Mouse (Mus musculus) embryonic fibroblast, embryonic 13.5 days (primary cell): ENCODE data around the gene Rpl6. TPM values are rescaled to one million over a fixed set of nuclear protein-coding genes. Genes with fewer than 3 reads are reported as not detected.

Experiments
- H3K27ac ChIP-seq: 2 replicates; pipeline ENCODE4 v1.5.1; 2012; ENCODE audit warnings: low read length, control low read depth, inconsistent platforms; ENCODE audit not compliant: insufficient read depth
- H3K4me1 ChIP-seq: 2 replicates; pipeline ENCODE4 v1.6.1; 2011; ENCODE audit warnings: low read length; ENCODE audit not compliant: control insufficient read depth, insufficient read depth
- H3K4me3 ChIP-seq: 2 replicates; pipeline ENCODE4 v1.5.1; 2011; ENCODE audit warnings: mild to moderate bottlenecking, control low read depth, low read length; ENCODE audit not compliant: insufficient read depth
- CTCF ChIP-seq: IDR thresholded peaks from 2 replicates; pipeline ENCODE4 v1.5.1; 2011; ENCODE audit warnings: mild to moderate bottlenecking, control low read depth, low read length, moderate library complexity, borderline replicate concordance; ENCODE audit not compliant: insufficient read depth
- POLR2A ChIP-seq: IDR thresholded peaks from 2 replicates; pipeline ENCODE4 v1.6.1; 2011; ENCODE audit warnings: low read depth, mild to moderate bottlenecking, control low read depth, low read length, moderate library complexity
- polyA plus RNA-seq: library from polyadenylated mRNA; stranded (reverse); fragments of >200 nt; gene quantifications from 2 replicates; pipeline ENCODE4 v1.2.4, GENCODE M21; 2011; ENCODE audit warnings: low read depth; ENCODE audit not compliant: missing spikeins, insufficient read length

Rpl6 gene
- polyA plus RNA-seq, result 1,069 and 1,098 TPM in 2 replicates

- H3K4me1 ChIP-seq, result peaks cover 17% of the 10 kb centered on the region
- H3K27ac ChIP-seq, result peak within 1 kb of the TSS; percentile 38
- no peak for TF ChIP-seq CTCF
- peak; percentile 96 for TF ChIP-seq POLR2A
- peak within 1 kb of the TSS; percentile 84 for H3K4me3 ChIP-seq
Observed at GRCm38 (mm10) chr5:121204132-121205089, at the start of gene Rpl6. Gene Rpl6 (plus strand): TSS chr5:121204481.

GRCm38 (mm10) chr5:121156121-121156520 lies 48.2 kb upstream of the Rpl6 start:
- Histone ChIP-seq H3K4me3 (no peak overlapping the region), H3K27ac (no peak overlapping the region), H3K4me1 (peaks cover 9% of the 10 kb centered on the region)
- no peak for TF ChIP-seq POLR2A
- TF ChIP-seq CTCF, result no peak

GRCm38 (mm10) chr5:121157017-121157416 lies 47.3 kb upstream of the Rpl6 start:
- Histone ChIP-seq H3K4me1 (peaks cover 9% of the 10 kb centered on the region), H3K27ac (no peak overlapping the region), H3K4me3 (no peak overlapping the region)
- TF ChIP-seq CTCF (no peak), POLR2A (no peak)

DNA sequence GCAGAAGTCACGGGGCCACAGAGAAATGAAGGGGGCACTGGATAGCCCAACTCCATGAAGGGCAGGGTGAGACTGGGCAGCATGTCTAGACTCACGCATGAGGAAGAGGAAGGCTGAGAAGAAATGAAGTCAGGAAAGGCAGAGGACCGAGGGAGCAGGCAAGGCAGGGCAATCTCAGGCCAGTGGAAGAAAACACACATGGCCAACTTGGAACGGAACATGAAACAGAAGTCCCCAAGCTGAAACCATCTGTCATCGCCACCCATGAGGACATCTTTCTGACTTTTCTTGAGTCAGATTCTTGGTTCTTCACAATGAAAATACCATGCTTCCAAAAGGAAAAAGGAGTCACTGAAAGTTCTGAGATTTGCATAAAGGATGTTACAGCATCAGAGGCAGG lies 46.8 kb upstream of the Rpl6 start:
- peaks cover 9% of the 10 kb centered on the region for H3K4me1 ChIP-seq
- H3K27ac ChIP-seq, result no peak overlapping the region
- no peak overlapping the region for H3K4me3 ChIP-seq
- TF ChIP-seq POLR2A (no peak), CTCF (no peak)

GRCm38 (mm10) chr5:121158966-121159365 lies 45.3 kb upstream of the Rpl6 start:
- TF ChIP-seq CTCF, result no peak
- TF ChIP-seq POLR2A, result no peak
- Histone ChIP-seq H3K4me3 (no peak overlapping the region), H3K4me1 (peaks cover 9% of the 10 kb centered on the region), H3K27ac (no peak overlapping the region)

GRCm38 (mm10) chr5:121162285-121162684 lies 42.0 kb upstream of the Rpl6 start:
- no peak overlapping the region for H3K4me3 ChIP-seq
- TF ChIP-seq POLR2A (no peak), CTCF (no peak)

DNA sequence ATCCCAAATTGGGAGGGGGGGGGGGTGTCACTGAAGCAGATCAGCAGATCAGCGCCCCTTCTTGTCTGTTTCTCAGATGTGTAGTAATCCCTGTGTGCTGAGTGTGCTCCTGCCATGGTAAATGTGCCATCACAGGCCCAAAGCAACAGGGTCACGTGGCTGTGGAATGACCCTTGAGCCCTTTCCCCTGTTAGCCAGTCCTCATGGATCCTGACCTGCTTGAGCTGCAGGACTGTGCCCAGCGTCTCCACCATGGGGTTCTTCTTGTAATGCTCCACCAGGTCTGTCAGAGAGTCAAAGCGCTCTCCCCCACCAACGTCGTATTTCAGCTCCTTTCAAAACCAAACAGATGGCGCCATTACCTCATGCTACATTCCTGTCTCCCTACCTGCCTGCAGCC lies 41.4 kb upstream of the Rpl6 start:
- Histone ChIP-seq H3K4me1 (peaks cover 3% of the 10 kb centered on the region; the same call in 1 of the 2 replicates), H3K4me3 (no peak overlapping the region), H3K27ac (no peak overlapping the region)
- TF ChIP-seq CTCF (no peak), POLR2A (no peak)

More at GRCm38 (mm10) chr5:121162285-121162684, 42.0 kb upstream of the Rpl6 start:
- Histone ChIP-seq H3K4me1 (peaks cover 3% of the 10 kb centered on the region; the same call in 1 of the 2 replicates), H3K27ac (no peak overlapping the region)

GRCm38 (mm10) chr5:121166884-121167283 lies 37.4 kb upstream of the Rpl6 start:
- Histone ChIP-seq H3K27ac (no peak overlapping the region), H3K4me3 (no peak overlapping the region), H3K4me1 (no peaks in the 10 kb centered on the region)
- TF ChIP-seq POLR2A (no peak), CTCF (no peak)

- Histone ChIP-seq H3K27ac (no peak overlapping the region), H3K4me1 (no peaks in the 10 kb centered on the region), H3K4me3 (no peak overlapping the region)
- TF ChIP-seq CTCF (no peak), POLR2A (no peak)
Observed at GRCm38 (mm10) chr5:121169588-121169987, 34.7 kb upstream of the Rpl6 start.

DNA sequence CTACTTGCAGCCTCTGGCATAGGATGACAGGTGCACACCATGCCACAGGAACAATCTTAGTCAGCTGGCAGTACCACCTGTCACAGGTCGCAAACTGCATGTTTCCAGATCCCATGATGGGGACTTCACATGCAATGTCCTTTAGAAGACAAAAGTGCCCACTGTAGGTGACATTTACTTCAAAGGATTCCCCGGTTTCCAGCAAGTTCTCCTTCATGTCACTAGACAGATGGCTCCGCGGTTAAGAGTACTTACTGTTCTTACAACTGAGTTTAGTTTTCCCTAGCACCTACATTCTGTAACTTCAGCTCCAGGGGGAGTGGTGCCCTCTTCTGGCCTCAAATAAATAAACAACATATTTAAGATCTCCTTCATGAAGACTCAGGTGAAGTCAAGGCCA lies 31.4 kb upstream of the Rpl6 start:
- TF ChIP-seq POLR2A (no peak), CTCF (no peak)
- no peak overlapping the region for H3K4me3 ChIP-seq
- no peak overlapping the region for H3K27ac ChIP-seq
- H3K4me1 ChIP-seq, result no peaks in the 10 kb centered on the region
